Mouse (Mus musculus) left cerebral cortex, adult 8-10 months (tissue): Measurements from ENCODE around the gene Celf2. TPM values are rescaled to one million over a fixed set of nuclear protein-coding genes. Genes with fewer than 3 reads are reported as not detected.

Experiments
- DNase-seq, 2 experiments: peaks; one replicate each; pipeline ENCODE4 v3.0.0; 2022; ENCODE audit warnings: low spot score in 2 of 2
- total RNA-seq, 4 experiments: library from RNA; stranded (reverse); gene quantifications; 2 replicates each; pipeline ENCODE4 v1.2.4; 2022

Gene Celf2
- total RNA-seq, 4 experiments from 2014 or later: 386 to 451 (median 404) TPM

- DNase-seq: no peak
Observed at GRCm38 (mm10) chr2:7207691-7208504, 301.5 kb downstream of the Celf2 start.

- no peak for DNase-seq
Observed at GRCm38 (mm10) chr2:7193413-7193812, 315.9 kb downstream of the Celf2 start.

GRCm38 (mm10) chr2:7179186-7179585, 330.2 kb downstream of the Celf2 start:
- DNase-seq: no peak

GRCm38 (mm10) chr2:7173271-7174064, 335.9 kb downstream of the Celf2 start:
- DNase-seq: no peak

GRCm38 (mm10) chr2:7171087-7171696, 338.2 kb downstream of the Celf2 start:
- no peak for DNase-seq

GRCm38 (mm10) chr2:7165786-7166185, 343.6 kb downstream of the Celf2 start:
- DNase-seq: no peak

GRCm38 (mm10) chr2:7160108-7160507, 349.3 kb downstream of the Celf2 start:
- no peak for DNase-seq

GRCm38 (mm10) chr2:7147303-7147702, 362.1 kb downstream of the Celf2 start:
- no peak for DNase-seq

- DNase-seq: no peak
Observed at GRCm38 (mm10) chr2:7145541-7146043, 363.8 kb downstream of the Celf2 start.

- DNase-seq: no peak
Observed at GRCm38 (mm10) chr2:7144871-7145270, 364.5 kb downstream of the Celf2 start.

- DNase-seq: no peak
Observed at GRCm38 (mm10) chr2:7123366-7123765, 386.0 kb downstream of the Celf2 start.

GRCm38 (mm10) chr2:7115801-7116200, 393.6 kb downstream of the Celf2 start:
- no peak for DNase-seq

GRCm38 (mm10) chr2:7115161-7115560, 394.2 kb downstream of the Celf2 start:
- DNase-seq: no peak

- no peak for DNase-seq
Observed at GRCm38 (mm10) chr2:7113738-7114137, 395.6 kb downstream of the Celf2 start.

- DNase-seq: no peak
Observed at GRCm38 (mm10) chr2:7112156-7112813, 397.1 kb downstream of the Celf2 start.

- DNase-seq: no peak
Observed at GRCm38 (mm10) chr2:7093414-7093813, 415.9 kb downstream of the Celf2 start.

GRCm38 (mm10) chr2:7092641-7093040, 416.7 kb downstream of the Celf2 start:
- no peak for DNase-seq

GRCm38 (mm10) chr2:7090496-7090895, 418.9 kb downstream of the Celf2 start:
- DNase-seq: no peak

- no peak for DNase-seq
Observed at GRCm38 (mm10) chr2:7089069-7089834, 420.1 kb downstream of the Celf2 start.

GRCm38 (mm10) chr2:7088536-7088935, 420.8 kb downstream of the Celf2 start:
- no peak for DNase-seq

GRCm38 (mm10) chr2:7087480-7087879, 421.9 kb downstream of the Celf2 start:
- no peak for DNase-seq
